Mouse (Mus musculus) embryonic facial prominence, embryonic 12.5 days (tissue): ENCODE results near the gene Ankrd34a. TPM values are rescaled to one million over a fixed set of nuclear protein-coding genes. Genes with fewer than 3 reads are reported as not detected.

ENCODE experiments used
- ATAC-seq: fragments of 200-750 bp; cut with Nextera tagmentation; 2 replicates; pipeline ENCODE4 v1.8.0; 2017; ENCODE audit not compliant: insufficient number of reproducible peaks, insufficient read depth, low FRiP score, low TSS enrichment
- H3K27ac ChIP-seq: fragments of 300-500 bp; sonication (generic); 2 replicates; pipeline ENCODE4 v1.5.1; 2016; ENCODE audit warnings: mild to moderate bottlenecking
- H3K27me3 ChIP-seq: fragments of 300-500 bp; sonication (generic); 2 replicates; pipeline ENCODE4 v1.6.1; 2016; ENCODE audit warnings: mild to moderate bottlenecking, moderate library complexity
- H3K36me3 ChIP-seq: fragments of 300-500 bp; sonication (generic); 2 replicates; pipeline ENCODE4 v1.6.1; 2016; ENCODE audit warnings: mild to moderate bottlenecking
- H3K4me1 ChIP-seq: fragments of 300-500 bp; sonication (generic); 2 replicates; pipeline ENCODE4 v1.6.1; 2016
- H3K4me2 ChIP-seq: fragments of 300-500 bp; sonication (generic); replicated peaks from 2 replicates; pipeline ENCODE4 v1.6.1; 2016; ENCODE audit warnings: mild to moderate bottlenecking, moderate library complexity
- H3K4me3 ChIP-seq: fragments of 300-500 bp; sonication (generic); 2 replicates; pipeline ENCODE4 v1.5.1; 2016; ENCODE audit warnings: mild to moderate bottlenecking
- H3K9ac ChIP-seq: fragments of 300-500 bp; sonication (generic); 2 replicates; pipeline ENCODE4 v1.6.1; 2016; ENCODE audit warnings: mild to moderate bottlenecking, moderate library complexity
- H3K9me3 ChIP-seq: fragments of 300-500 bp; sonication (generic); 2 replicates; pipeline ENCODE4 v1.6.1; 2016; ENCODE audit warnings: mild to moderate bottlenecking, moderate library complexity
- WGBS: fragments of 180-500 bp; shearing (Covaris S2); methylation state at CpG from one replicate; pipeline ENCODE4 v1.1.7; 2016; 5-methylcytosine and 5-hydroxymethylcytosine counted together
- polyA plus RNA-seq: library from polyadenylated mRNA; unstranded; fragments of >200 nt; fragmentation: Nextera tagmentation; extraction: Ambion mirVana; gene quantifications from 2 replicates; pipeline ENCODE4 v1.2.1, GENCODE M21; 2016

Gene Ankrd34a
- polyA plus RNA-seq, 1 experiment from 2014 or later = 2.3 TPM

DNA sequence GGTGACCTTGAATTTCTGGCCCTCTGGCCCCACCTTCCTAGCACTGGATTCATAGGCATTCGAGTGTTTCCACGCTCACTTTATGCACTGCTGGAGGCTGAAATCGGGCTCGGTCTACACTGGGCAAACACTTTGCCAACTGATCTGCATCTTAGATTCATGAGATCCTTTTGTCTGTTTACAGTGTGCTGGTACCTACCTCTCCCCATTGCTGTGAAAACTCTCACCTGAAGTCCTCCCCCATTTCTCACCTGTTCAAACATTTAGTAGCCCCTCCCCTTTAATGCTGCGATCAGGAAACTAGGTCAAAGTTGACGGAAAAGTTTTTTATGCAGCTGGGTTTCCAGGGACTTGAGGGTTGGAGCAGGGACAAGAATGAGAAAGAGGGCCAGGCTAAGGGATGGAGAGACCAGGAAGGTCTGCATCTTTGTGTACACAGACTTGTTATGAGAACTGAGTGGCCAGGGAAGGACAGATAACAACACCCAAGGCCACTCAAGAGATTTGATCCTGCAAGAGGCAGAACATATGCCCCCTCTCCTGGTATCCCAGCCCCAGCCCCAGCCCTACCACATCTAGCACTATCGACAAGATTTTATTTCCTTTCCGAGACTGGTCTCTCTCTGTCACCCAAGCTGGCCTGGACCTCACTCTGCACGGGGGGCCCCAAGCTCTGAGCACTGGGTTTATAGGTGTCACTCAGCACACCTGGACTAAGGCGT, 32.4 kb upstream of the Ankrd34a start:
- no peak for ATAC-seq
- Histone ChIP-seq H3K36me3 (peaks cover 21% of the 10 kb centered on the region), H3K27ac (peak overlapping the region; percentile 50; the same call in 1 of the 2 replicates), H3K9ac (no peak overlapping the region), H3K4me2 (0 out of 2 replicates have a peak overlapping the region, but pooled peaks have one; percentile 7), H3K27me3 (no peaks in the 10 kb centered on the region), H3K9me3 (no peaks in the 10 kb centered on the region), H3K4me1 (peaks cover 25% of the 10 kb centered on the region), H3K4me3 (no peak overlapping the region)
- 66% methylated on average over 10 of the region's 10 CpGs for WGBS

DNA sequence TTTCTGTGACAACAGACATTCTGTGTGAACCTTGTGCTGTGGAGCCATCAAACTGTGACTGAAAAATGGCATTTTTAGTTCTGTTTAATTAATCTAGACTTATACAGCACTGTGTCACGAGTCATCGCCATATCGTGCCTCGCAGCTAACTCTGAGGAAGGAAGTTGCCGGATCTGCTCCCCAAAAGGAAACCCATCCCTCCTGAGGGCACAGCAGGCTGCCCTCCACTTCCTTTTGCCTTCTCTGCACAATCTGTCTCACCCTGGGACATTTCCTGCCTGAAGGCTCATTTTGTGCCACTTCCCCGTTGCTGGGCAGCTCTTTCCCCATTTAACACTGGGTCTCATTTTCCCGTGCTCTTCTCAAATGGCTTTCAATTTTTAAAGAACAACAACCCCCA, 31.8 kb upstream of the Ankrd34a start:
- Histone ChIP-seq H3K9me3 (no peaks in the 10 kb centered on the region), H3K9ac (no peak overlapping the region), H3K36me3 (peaks cover 19% of the 10 kb centered on the region), H3K4me1 (peaks cover 20% of the 10 kb centered on the region), H3K27me3 (no peaks in the 10 kb centered on the region), H3K4me3 (no peak overlapping the region), H3K27ac (peak overlapping the region; percentile 50; the same call in 1 of the 2 replicates), H3K4me2 (0 out of 2 replicates have a peak overlapping the region, but pooled peaks have one; percentile 7)
- ATAC-seq = no peak
- 36% methylated on average over 7 of the region's 7 CpGs for WGBS

DNA sequence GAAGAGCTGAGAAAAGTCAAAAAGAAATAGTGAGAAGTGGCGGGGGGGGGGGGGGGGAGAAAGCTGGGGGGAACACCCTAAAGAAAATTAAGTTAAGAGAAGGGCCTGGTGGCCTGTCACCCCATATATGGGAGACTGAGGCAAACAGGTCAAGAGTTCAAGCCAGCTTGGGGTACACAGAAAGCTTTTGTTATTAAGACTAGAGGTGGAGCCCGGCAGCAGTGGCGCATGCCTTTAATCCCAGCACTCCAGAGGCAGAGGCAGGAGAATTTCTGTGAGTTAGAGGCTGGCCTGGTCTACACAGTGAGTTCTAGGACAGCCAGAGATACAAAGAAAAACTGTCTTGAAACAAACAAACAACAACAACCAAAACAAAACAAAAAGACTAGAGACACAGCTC, 31.3 kb upstream of the Ankrd34a start:
- no peak overlapping the region for H3K4me2 ChIP-seq
- ATAC-seq = no peak
- H3K27ac ChIP-seq = peak overlapping the region; percentile 37; the same call in 1 of the 2 replicates
- no peaks in the 10 kb centered on the region for H3K27me3 ChIP-seq
- peaks cover 14% of the 10 kb centered on the region for H3K36me3 ChIP-seq
- H3K4me1 ChIP-seq = peaks cover 15% of the 10 kb centered on the region
- no peak overlapping the region for H3K4me3 ChIP-seq
- no peaks in the 10 kb centered on the region for H3K9me3 ChIP-seq
- WGBS = 93% methylated on average over 2 of the region's 3 CpGs
- H3K9ac ChIP-seq = no peak overlapping the region

DNA sequence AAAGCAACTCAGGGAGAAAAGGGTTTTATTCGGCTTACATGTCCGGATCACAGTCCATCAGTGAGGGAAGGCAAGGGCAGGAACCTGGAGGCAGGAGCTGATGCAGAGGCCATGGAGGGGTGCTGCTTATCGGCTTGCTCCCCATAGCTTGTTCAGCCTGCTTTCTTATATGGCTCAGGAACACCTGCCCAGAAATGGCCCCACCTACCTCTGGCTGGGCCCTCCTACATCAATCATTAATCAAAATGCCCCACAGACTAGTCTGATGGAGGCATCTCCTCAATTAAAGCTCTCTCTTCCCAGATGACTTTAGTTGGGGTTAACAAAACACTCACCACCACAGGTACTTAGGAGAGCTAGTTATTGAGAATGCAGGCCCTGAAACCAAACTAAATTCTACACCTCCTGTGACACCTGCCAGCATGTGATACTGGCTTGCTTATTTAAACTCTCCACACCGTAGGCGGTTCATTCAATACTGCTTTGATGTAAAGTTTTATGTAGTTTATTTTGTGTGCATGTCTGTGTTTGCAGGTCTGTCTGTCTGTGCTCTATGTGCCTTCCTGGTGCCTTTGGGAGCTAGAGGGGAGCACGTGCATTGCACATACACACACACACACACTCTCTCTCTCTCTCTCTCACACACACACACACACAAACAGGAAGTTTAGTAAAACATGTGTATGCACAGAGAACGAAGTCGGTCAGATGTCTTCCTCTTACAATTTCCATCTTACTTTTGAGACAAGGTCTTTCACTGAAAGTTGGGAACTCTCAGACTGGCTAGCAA, 29.6 kb upstream of the Ankrd34a start:
- ATAC-seq = no peak
- Histone ChIP-seq H3K27ac (no peak overlapping the region), H3K9ac (no peak overlapping the region), H3K9me3 (no peaks in the 10 kb centered on the region), H3K4me1 (peaks cover 5% of the 10 kb centered on the region; the same call in 1 of the 2 replicates), H3K36me3 (no peaks in the 10 kb centered on the region), H3K4me2 (no peak overlapping the region), H3K27me3 (no peaks in the 10 kb centered on the region), H3K4me3 (no peak overlapping the region)
- WGBS = 87% methylated on average over 8 of the region's 8 CpGs

DNA sequence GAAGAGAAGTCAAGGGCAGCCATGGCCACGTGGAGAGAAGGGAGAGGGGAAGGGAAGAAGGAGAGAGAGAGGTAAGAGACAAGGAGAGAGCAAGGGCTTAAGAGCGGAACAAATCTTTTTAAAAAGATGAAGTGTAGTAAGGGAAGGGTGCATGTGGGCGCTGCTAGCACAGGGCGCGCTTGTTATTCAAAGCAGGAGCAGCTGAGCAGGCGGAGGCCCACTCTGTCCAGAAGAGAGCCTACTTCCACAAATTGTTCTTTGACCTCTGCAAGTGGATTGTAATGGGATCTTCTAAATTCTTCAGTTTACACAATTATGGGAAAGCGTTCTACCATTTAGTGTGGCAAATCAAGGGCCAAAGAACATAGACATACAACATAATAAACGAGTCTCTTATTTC, 27.8 kb upstream of the Ankrd34a start:
- 66% methylated on average over 8 of the region's 8 CpGs for WGBS
- Histone ChIP-seq H3K9ac (no peak overlapping the region), H3K27me3 (no peaks in the 10 kb centered on the region), H3K4me1 (peaks cover 5% of the 10 kb centered on the region; the same call in 1 of the 2 replicates), H3K27ac (no peak overlapping the region), H3K9me3 (no peaks in the 10 kb centered on the region), H3K36me3 (no peaks in the 10 kb centered on the region), H3K4me2 (no peak overlapping the region), H3K4me3 (no peak overlapping the region)
- no peak for ATAC-seq

DNA sequence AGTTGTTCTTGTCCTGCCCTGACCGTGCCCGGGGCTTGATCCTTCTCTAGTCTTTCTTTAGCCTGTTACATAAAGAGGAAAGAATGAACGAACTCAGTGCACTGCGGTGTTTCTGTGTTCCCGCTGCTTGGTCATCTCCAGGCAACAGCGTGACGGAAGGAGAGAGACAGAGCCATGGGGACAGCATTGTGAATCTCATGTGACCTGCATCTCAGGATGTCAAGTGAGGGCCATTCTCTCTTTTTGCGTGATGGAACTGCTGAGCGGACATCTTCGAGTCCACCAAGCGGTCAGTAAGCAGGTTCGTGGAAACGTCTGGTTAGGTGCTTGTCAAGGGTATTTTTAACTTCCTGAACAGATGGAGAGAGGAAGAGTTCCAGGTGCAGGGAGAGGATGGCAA, 26.9 kb upstream of the Ankrd34a start:
- Histone ChIP-seq H3K27me3 (no peaks in the 10 kb centered on the region), H3K9ac (no peak overlapping the region), H3K4me1 (peaks cover 6% of the 10 kb centered on the region; the same call in 1 of the 2 replicates), H3K36me3 (no peaks in the 10 kb centered on the region), H3K9me3 (no peaks in the 10 kb centered on the region), H3K27ac (no peak overlapping the region), H3K4me3 (no peak overlapping the region), H3K4me2 (no peak overlapping the region)
- no peak for ATAC-seq
- WGBS = 89% methylated on average over 13 of the region's 13 CpGs

DNA sequence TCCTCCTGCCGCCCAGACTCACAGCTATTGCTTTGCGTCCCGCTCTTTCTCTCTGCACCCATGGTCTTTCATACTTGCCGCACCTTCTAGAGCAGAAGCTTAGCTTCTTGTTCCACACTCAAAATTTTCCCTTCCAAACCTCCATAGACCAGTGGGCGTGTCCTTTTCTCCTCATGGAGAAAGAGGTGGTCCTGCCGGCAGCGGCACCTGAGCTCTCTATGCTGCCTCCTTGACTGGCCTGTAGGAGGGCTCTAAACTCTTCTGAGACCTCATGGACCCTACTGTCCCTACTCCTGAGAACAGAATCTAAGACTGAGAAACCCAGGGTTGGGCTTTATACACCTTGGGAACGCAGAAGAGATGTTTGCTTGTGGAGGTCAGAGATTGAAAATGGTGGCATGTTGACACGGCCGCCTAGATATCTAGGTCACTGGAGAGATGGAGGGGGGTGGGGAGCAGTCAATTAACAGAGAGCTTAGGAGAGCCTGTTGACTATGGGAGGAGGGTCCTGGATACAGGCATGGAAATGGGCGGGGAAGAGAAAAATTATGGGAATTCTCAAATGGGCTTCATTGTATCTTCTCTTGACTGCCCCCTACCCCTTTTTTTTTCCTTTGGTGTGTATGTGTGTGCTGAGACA, 26.4 kb upstream of the Ankrd34a start:
- H3K4me2 ChIP-seq = no peak overlapping the region
- 87% methylated on average over 11 of the region's 11 CpGs for WGBS
- no peak overlapping the region for H3K27ac ChIP-seq

DNA sequence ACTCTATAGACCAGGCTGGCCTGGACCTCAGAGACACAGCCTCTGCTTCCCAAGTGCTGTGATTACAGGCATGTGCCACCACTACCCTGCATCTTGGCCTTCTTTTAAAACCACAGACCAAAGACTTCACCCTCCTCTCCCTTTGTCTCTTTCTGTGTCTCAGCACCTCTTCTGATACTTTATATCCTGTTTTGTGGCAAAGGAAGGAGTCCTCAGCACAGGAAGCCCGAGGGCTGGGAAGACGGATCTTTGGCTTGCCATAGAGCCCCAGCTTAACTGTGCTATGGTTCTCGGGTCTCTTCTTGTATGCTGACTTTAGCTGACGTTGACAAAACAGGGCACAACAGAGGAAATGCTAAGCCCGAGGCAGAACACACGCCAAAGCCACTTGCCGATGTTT, 25.8 kb upstream of the Ankrd34a start:
- WGBS = 60% methylated on average over 7 of the region's 7 CpGs
- no peaks in the 10 kb centered on the region for H3K36me3 ChIP-seq
- no peaks in the 10 kb centered on the region for H3K27me3 ChIP-seq
- 0 out of 2 replicates have a peak, but pooled peaks cover 4% of the 10 kb centered on the region for H3K4me1 ChIP-seq
- H3K9me3 ChIP-seq = no peaks in the 10 kb centered on the region
- H3K9ac ChIP-seq = no peak overlapping the region
- no peak overlapping the region for H3K4me2 ChIP-seq
- no peak overlapping the region for H3K4me3 ChIP-seq
- no peak for ATAC-seq
- no peak overlapping the region for H3K27ac ChIP-seq

More for the DNA sequence above, 26.4 kb upstream of the Ankrd34a start:
- no peak overlapping the region for H3K9ac ChIP-seq
- H3K27me3 ChIP-seq = no peaks in the 10 kb centered on the region
- no peaks in the 10 kb centered on the region for H3K9me3 ChIP-seq
- H3K4me1 ChIP-seq = 0 out of 2 replicates have a peak, but pooled peaks cover 4% of the 10 kb centered on the region
- H3K36me3 ChIP-seq = no peaks in the 10 kb centered on the region
- no peak for ATAC-seq
- no peak overlapping the region for H3K4me3 ChIP-seq

DNA sequence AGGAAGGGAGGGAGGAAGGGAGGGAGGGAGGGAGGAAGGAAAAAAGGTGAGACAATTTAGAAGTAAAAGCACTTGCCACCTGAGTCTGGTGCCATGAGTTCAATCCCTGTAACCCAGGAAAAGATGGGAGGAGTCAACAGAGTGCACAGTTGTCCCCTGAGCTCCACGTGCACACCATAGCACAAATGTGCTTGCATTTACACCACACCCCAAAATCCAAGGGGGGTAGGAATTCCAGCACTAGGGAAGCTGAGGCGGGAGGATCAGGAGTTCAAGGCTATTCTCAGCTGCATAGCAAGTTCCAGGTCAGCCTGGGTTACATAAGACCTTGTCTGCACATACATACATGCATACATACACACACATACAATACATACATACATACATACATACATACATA, 25.1 kb upstream of the Ankrd34a start:
- no peaks in the 10 kb centered on the region for H3K36me3 ChIP-seq
- H3K27me3 ChIP-seq = no peaks in the 10 kb centered on the region
- no peak overlapping the region for H3K9ac ChIP-seq
- H3K27ac ChIP-seq = no peak overlapping the region
- H3K4me3 ChIP-seq = no peak overlapping the region
- no peak overlapping the region for H3K4me2 ChIP-seq
- peaks cover 5% of the 10 kb centered on the region for H3K4me1 ChIP-seq
- ATAC-seq = no peak
- 89% methylated on average over 2 of the region's 2 CpGs for WGBS
- no peaks in the 10 kb centered on the region for H3K9me3 ChIP-seq

DNA sequence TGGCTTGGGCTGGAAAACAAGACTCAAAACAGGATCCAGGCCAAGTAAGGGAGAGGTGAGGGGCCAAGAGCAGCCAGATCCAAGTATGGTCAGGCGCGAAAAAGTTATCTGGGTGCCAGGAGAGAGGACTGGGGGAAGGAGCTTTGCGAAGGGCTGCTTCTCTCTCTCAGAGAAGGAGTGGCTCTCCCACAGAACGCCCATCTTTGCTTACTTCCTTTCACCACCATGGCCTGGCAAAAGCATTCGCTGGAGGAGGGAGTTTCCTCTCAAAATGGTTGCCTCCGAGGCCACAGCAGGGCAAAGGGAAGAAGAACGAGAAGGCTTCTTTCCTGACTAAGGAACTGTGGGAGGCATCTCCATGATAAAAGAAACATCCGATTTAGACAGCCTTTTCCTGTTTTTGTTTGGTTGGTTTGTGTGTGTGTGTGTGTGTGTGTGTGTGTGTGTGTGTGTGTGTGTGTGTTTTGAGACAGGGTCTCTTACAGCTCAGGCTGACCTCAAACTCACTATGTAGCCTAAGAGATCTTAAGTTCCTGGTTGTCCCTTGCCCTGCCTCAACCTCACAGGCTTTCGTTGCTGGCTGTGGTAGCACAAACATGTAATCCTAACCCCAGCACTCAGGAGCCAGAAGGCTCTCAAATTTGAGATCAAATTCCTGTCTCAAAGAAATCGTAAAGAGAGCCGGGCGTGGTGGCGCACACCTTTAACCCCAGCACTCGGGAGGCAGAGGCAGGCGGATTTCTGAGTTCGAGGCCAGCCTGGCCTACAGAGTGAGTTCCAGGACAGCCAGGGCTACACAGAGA, 24.3 kb upstream of the Ankrd34a start:
- 75% methylated on average over 16 of the region's 16 CpGs for WGBS
- no peaks in the 10 kb centered on the region for H3K9me3 ChIP-seq
- no peak overlapping the region for H3K9ac ChIP-seq
- peaks cover 11% of the 10 kb centered on the region for H3K4me1 ChIP-seq
- peak overlapping the region; percentile 50; the same call in 1 of the 2 replicates for H3K27ac ChIP-seq
- H3K4me2 ChIP-seq = no peak overlapping the region
- H3K27me3 ChIP-seq = no peaks in the 10 kb centered on the region
- H3K4me3 ChIP-seq = no peak overlapping the region
- no peaks in the 10 kb centered on the region for H3K36me3 ChIP-seq
- no peak for ATAC-seq
